Mouse (Mus musculus): Measurements from ENCODE around the gene Taldo1.

DNA sequence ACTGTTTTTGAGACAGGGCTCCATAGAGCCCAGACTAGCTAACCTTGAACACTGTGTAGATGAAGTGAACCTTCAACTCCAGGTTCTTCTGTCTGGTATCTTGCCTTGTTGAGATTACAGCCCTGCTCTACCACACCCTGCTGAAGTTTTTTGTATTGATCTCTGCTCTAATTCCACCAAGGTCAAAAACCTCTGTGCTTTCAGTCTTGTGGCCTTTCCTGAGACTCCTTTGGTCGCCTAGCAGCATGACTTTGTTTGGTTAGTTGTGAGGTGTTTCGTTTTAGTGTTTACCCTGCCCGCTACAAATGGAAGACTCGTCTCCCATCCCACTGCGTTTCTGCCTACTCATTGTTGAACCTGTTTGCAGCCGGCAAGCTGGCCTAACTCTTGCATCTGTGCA, 40.9 kb upstream of the Taldo1 start:
- TF ChIP-seq CTCF (IDR thresholded peaks at IDR 0.05; ENCODE audit: insufficient read depth, low read depth, low read length) (no peak), POLR2A (IDR thresholded peaks at IDR 0.05; ENCODE audit: insufficient read depth, low read depth, low read length) (no peak)
